Mouse (Mus musculus) layer of hippocampus, adult 18-20 months (tissue): Measurements from ENCODE around the gene Rtn4. TPM values are rescaled to one million over a fixed set of nuclear protein-coding genes. Genes with fewer than 3 reads are reported as not detected.
"Not testable (repeated sequence)": the region's sequence is repeated elsewhere in the genome, so short reads cannot be mapped to it uniquely, and the experiment has no call there.

ENCODE experiments used
- DNase-seq, 2 experiments: peaks; one replicate each; pipeline ENCODE4 v3.0.0; 2022; ENCODE audit warnings: low spot score in 2 of 2
- total RNA-seq, 2 experiments: library from RNA; stranded (reverse); gene quantifications; 2 replicates each; pipeline ENCODE4 v1.2.3; 2021

Rtn4 gene
- total RNA-seq, 2 experiments from 2014 or later = 468 to 492 TPM

- no peak for DNase-seq
Measured at GRCm38 (mm10) chr11:29709512-29709911, 16.8 kb downstream of the Rtn4 start.

DNA sequence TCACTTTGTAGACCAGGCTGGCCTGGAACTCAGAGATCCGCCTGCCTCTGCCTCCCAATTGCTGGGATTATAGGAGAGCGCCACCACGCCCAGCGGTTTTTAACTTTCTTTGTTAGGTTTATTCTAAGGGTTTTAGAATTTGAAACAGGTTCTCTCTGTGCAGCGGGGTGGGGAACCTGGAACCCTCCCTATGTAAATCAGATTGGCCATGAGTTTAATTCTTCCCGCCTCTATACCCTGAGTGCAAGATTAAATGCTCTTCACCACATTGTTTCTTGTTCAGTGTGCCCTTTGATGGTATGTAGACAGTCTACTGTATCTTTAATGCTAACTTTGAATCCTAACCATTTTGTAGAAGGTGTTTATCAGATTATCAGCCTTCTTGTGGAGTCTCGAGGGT lies 21.4 kb downstream of the Rtn4 start:
- DNase-seq = no peak

DNA sequence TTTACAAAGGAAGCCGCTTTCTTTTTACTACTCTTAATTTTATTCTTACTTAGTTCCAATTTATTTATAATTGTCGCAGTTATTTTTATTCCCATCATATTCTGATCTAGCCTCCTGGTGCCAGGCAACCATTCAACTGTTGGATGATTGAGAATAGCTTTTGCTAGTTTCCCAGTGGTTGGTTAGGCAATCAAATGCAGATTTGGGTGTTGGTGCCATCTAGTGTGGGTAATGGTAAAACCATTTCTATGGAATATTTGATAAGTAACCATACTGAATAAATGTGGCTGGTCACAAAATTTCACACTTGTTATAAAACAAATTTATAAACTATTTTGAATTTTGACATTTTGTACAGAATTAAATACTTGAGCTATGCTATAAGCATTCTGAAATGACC lies 22.0 kb downstream of the Rtn4 start:
- peak in 1 of 2 experiments; percentile 71 for DNase-seq

DNA sequence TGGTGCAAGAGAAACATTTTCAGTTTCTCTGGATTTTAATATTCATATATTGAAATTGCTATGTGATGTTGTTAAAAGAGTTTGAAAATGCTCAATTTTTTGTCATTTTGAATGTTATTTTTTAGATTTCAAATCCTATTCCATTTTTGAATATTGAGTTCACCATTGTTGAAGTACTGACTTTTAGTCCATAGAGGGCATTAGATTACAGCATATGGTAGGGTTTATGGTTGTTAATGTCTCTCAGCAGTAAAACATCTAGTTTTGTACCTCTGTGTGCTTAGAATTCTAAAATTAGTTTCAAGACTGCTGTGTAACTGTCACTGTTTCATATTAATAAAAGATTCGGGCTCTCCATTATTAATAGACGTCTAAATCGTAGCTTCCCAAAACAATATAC lies 22.8 kb downstream of the Rtn4 start:
- no peak for DNase-seq

- DNase-seq = peak; percentile 46 to 59
Measured at GRCm38 (mm10) chr11:29718541-29718940, 25.8 kb downstream of the Rtn4 start.

- DNase-seq = no peak
Measured at GRCm38 (mm10) chr11:29719597-29719996, 26.9 kb downstream of the Rtn4 start.

DNA sequence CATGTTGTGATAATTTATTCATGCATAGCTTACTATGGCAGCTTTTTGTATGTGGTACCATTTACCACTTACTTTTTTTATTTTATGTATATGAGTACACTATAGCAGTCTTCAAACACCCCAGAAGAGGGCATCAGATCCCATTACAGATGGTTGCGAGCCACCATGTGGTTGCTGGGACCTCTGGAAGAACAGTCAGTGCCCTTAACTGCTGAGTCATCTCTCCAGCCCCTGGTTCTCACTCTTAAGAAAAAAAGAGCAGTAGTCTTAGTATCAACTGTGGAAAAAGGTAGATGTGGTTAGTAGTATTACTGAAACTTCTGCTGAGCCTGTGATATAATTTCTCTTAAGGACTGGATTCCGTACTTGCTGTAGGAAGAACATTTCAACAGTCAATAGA lies 31.5 kb downstream of the Rtn4 start:
- no peak for DNase-seq

- DNase-seq = no peak
Measured at GRCm38 (mm10) chr11:29725167-29725566, 32.4 kb downstream of the Rtn4 start.

DNA sequence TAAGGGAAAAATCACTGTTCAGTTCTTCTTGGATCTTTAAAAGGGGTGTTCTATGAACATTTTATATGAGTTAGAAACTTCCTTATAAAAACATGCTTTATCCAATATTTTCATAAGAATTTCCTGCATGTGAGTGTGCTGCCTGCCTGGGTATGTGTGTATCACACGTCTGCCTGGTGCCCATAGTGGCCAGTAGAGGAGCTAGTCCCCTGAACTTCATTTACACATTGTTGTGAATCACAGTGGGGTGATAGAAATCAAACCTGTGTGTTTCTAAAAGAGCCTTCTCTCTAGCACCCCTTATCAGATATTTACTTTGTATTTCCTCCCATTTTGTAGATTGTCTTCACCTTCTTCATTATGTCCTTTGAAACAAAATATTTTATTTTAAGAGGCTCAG lies 32.9 kb downstream of the Rtn4 start:
- DNase-seq = no peak

- DNase-seq = no peak
Measured at GRCm38 (mm10) chr11:29727901-29728300, 35.2 kb downstream of the Rtn4 start.

- DNase-seq = no peak
Measured at GRCm38 (mm10) chr11:29739752-29740151, 47.0 kb downstream of the Rtn4 start.

DNA sequence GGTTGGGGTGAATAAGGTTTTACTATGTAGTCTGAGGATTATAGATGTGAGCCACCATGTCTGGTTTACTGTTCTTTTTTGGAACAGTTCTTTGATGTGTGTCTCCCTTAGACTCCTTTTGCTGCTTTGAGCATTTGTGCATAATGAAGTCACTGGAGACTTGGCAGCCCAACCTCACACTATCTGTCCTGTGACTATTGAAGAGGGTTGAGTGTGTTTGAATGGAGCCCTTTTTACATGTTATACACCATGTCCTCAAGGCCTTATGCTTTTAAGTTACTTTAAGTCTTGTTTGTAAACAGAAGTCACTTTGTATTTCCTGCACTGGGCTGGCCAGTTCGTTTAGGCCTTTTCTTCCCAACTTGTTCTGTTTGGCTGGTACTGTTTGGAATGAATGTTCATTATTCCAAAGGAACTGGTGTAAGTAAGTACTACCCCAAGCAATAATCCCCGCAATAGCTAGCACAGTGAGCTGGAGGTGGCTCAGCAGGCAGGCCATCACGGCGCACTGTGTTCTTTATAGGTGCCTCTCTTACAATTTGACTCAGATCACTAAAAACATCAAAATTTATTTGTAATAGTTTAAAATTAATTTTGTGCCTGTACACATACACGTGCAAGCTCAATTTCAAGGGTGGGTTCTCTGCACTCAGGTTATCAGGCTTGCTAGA lies 52.1 kb downstream of the Rtn4 start:
- no peak for DNase-seq

DNA sequence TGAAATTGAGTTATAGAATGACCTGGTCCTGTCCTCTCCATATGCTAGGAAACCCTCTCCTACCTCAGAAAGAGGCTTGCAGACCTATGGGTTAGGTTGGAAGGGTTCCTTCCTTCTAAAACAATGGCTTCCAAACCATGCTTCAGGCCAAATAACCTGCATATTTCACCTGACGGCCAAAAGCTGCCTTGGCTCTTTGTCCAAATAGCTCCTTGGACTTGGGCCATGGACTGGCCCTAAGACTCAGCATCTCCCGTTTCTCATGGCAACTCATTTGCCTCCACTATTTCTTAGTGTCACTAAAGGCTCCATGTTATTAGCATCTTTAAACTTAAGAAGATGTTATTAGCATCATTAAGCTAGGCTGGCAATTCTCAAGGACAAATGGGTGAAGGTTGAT lies 52.8 kb downstream of the Rtn4 start:
- DNase-seq = no peak

DNA sequence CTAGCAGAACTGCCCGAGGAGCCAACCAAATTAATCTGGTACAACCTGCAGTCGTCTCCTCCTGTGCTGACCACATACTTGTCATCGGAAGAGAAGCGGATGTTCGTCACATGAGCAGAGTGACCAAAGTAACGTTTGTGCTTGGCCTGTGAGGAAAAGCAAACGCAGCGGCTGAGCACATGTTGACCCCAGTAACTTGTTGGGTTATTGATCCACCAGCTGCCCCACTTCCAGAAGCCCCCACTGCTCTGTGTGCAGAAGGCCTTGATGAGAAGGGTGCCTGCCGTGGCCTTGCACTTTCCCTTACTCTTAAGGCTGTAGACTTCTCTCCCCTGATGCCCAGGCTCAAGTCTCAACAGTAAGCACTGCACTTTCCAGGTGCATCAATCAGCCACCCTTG lies 53.5 kb downstream of the Rtn4 start:
- DNase-seq = no peak

GRCm38 (mm10) chr11:29747365-29747764 lies 54.6 kb downstream of the Rtn4 start:
- peak in 1 of 2 experiments; percentile 30 for DNase-seq

DNA sequence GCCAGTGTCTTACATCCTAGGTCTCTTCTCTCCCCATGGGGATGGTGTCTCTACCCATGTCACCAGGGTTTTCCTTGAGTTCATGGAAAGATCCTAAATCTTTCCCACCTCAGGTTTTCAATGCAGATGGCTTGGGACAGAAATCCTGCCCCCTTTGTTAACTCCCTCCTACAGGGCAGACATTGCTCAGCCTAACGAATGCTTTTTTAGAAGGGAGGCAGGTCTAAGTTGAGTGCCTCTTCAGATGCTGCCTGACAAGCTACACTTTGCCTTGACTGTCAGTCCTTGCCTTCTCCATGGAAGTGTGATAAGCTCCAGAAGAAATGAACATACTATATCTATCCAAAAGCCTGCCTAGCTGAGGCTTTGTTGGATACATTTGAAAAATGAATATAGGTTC lies 55.1 kb downstream of the Rtn4 start:
- DNase-seq = no peak

DNA sequence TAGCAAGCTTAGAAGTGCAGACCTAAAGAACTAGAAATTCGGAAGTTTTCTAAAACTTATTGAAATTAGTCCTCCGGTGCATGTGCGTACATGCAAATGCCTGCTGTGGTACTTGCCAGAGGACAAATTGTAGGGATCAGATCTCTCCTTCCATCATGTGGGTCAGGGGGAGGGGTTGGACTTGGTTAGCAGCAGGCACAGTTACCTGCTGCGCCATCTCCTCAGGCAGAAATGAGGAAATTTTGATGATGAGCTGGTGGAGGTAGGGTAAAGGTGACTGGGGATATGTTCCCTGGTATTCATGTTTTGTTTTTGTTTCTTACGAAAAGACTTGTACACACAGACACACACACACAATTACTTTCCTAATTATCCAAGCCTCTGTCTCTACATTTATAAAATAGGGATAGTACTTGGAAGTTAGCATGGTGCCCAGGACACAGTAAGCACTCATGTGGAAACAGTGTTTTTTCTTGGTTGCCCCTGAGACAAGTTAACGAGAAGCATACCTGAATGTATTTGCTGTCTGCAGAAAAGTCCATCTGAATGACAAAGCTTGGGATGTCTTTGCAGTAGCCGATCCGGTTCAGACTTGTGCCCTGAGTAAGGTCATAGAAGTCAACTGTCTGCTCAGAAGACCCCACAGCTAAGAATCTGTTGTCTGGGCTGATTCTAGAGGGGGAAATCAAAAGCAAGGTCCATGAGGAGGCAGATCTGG lies 56.2 kb downstream of the Rtn4 start:
- DNase-seq = no peak

- DNase-seq = no peak
Measured at GRCm38 (mm10) chr11:29749468-29749829, 56.7 kb downstream of the Rtn4 start.

GRCm38 (mm10) chr11:29751013-29751412 lies 58.3 kb downstream of the Rtn4 start:
- DNase-seq = no peak

DNA sequence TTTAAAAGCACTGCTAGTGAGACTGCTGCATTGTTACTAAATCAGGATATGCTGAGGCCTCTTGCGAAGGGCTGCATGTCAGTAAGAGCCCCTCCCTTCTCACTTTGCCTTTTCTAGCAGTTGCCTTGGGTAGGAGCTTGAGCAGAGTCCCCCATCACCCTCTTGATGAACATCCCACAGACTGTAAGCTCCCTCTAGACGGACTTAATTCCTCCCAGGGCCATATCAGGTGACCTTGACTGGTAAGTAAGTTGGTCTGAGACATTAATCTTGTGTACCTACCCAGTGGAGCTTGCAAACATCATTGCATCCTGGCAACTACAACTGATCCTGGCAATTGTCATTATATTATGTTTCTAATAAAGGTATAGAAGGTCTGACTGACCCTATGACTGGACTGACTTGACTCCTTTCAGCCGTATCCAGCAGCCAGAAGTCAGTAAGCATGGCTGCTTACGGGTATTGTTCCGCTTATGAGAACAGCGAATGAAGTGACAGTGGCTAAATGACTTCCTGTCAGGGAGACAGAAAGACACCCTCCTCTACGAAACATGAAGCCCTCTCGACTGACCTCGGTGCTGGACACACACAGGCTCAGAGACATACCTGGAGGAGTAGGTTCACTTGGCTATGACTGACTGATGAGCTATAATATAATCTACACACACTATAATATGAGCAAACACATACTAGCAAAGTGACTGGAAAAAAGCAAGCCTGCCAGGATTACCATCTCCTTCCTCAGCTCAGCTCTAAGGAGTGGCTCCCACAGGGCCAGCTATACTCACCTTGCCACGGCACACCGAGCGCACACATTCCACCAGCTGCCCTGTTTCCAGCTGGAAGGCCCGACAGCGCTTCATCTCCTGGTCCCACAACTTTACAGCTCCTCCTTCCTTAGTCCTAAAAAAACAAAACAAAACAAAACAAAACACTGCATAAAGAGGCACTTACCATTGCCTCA lies 59.2 kb downstream of the Rtn4 start:
- no peak for DNase-seq

DNA sequence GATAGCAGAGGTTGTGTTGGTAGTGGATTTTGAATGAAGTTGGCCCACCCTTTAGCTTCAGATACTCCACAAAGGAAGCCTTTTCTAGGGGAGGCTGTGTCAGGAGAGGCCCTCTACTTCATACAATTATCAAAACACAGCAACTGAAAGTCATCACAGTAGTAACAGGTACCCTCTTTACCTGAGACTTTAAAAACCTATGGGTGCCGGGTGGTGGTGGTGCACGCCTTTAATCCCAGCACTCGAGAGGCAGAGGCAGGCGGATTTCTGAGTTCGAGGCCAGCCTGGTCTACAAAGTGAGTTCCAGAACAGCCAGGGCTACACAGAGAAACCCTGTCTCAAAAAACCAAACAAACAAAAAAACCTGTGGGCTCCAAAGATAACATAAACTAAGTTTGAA lies 63.3 kb downstream of the Rtn4 start:
- not testable (repeated sequence) for DNase-seq

GRCm38 (mm10) chr11:29758617-29759016 lies 65.9 kb downstream of the Rtn4 start:
- DNase-seq = no peak
